Mouse (Mus musculus): ENCODE data around the gene Nae1. TPM values are rescaled to one million over a fixed set of nuclear protein-coding genes. Genes with fewer than 3 reads are reported as not detected.
A peak's percentile ranks its signal among the peaks of the same experiment; 100 is the strongest.

The Nae1 gene
- total and polyA plus RNA-seq, 3 experiments: 39.2 to 41.9 TPM; not detected in 1

GRCm38 (mm10) chr8:104534779-104535141, 323 bp upstream of the Nae1 start:
- DNase-seq (ENCODE audit: low read depth, low spot score): peak; percentile 82
- TF ChIP-seq TBP (IDR thresholded peaks at IDR 0.05; ENCODE audit: low read depth, low read length) (no peak), ETS1 (IDR thresholded peaks at IDR 0.05; ENCODE audit: low read depth, low read length) (0 out of 2 replicates have a peak, but pooled peaks have one; percentile 49), MXI1 (IDR thresholded peaks at IDR 0.05; ENCODE audit: low read depth, low read length) (peak; percentile 14; the same call in 1 of the 2 replicates)
- H3K4me1 ChIP-seq (ENCODE audit: control insufficient read depth in 1 of 2, insufficient read depth in 2 of 2, low read length in 2 of 2): peaks cover 0 to 11% of the 10 kb centered on the region in 2 experiments; a peak in 3 of 4 replicates
- H3K4me3 ChIP-seq (ENCODE audit: control insufficient read depth in 1 of 2, insufficient read depth in 1 of 2, low read depth in 2 of 2, low read length in 2 of 2): peak overlapping the region; percentile 54 to 90
- no peaks in the 10 kb centered on the region for H3K9me3 ChIP-seq (replicated peaks; ENCODE audit: insufficient read depth, low read length)
- no peaks in the 10 kb centered on the region for H3K27me3 ChIP-seq (ENCODE audit: control insufficient read depth in 1 of 2, insufficient read depth in 2 of 2, low read length in 2 of 2)
- peaks cover 0 to 17% of the 10 kb centered on the region in 2 experiments; a peak in 2 of 4 replicates for H3K36me3 ChIP-seq (ENCODE audit: control insufficient read depth in 1 of 2, insufficient read depth in 2 of 2, low read length in 2 of 2)
- H3K9ac ChIP-seq (ENCODE audit: control insufficient read depth, low read depth, low read length, poor library complexity, severe bottlenecking): peak overlapping the region; percentile 60
- H3K27ac ChIP-seq (ENCODE audit: control insufficient read depth, low read depth, low read length): peak overlapping the region; percentile 63
- H3K79me2 ChIP-seq (ENCODE audit: control insufficient read depth, insufficient read depth, low read length, poor library complexity): peaks cover 21% of the 10 kb centered on the region

GRCm38 (mm10) chr8:104533551-104533950, 886 bp downstream of the Nae1 start:
- no peaks in the 10 kb centered on the region for H3K27me3 ChIP-seq (ENCODE audit: control insufficient read depth in 1 of 2, insufficient read depth in 2 of 2, low read length in 2 of 2)

GRCm38 (mm10) chr8:104529671-104530070, 4.8 kb downstream of the Nae1 start:
- TF ChIP-seq KAT2A (conservative IDR thresholded peaks at IDR 0.05; ENCODE audit: low read depth, low read length): no peak
- TF ChIP-seq ETS1 (IDR thresholded peaks at IDR 0.05; ENCODE audit: low read depth, low read length): no peak
- no peak for TF ChIP-seq MYC (IDR thresholded peaks at IDR 0.05; ENCODE audit: low read depth, low read length)
- TF ChIP-seq MAZ (IDR thresholded peaks at IDR 0.05; ENCODE audit: low read depth, low read length): no peak
- TF ChIP-seq RAD21 (IDR thresholded peaks at IDR 0.05; ENCODE audit: low read depth, low read length): no peak
- no peak for TF ChIP-seq ZC3H11A (IDR thresholded peaks at IDR 0.05; ENCODE audit: low read depth, low read length)
- TF ChIP-seq HCFC1 (IDR thresholded peaks at IDR 0.05; ENCODE audit: low read depth, low read length): no peak
- TF ChIP-seq E2F4 (IDR thresholded peaks at IDR 0.05; ENCODE audit: borderline replicate concordance, low read depth, low read length): no peak
- TF ChIP-seq BHLHE40 (IDR thresholded peaks at IDR 0.05; ENCODE audit: borderline replicate concordance, low read depth, low read length): no peak
- no peak for TF ChIP-seq GABPA (IDR thresholded peaks at IDR 0.05; ENCODE audit: low read depth, low read length)
- no peak for TF ChIP-seq MAFK (IDR thresholded peaks at IDR 0.05; ENCODE audit: borderline replicate concordance, low read depth, low read length)
- TF ChIP-seq RCOR1 (IDR thresholded peaks at IDR 0.05; ENCODE audit: low read depth, low read length): no peak
- no peak for TF ChIP-seq MEF2A (IDR thresholded peaks at IDR 0.05; ENCODE audit: extremely low read depth, insufficient replicate concordance, low read depth, low read length, poor library complexity, severe bottlenecking)
- Histone ChIP-seq H3K27me3 (ENCODE audit: control insufficient read depth in 1 of 2, insufficient read depth in 2 of 2, low read length in 2 of 2) (no peaks in the 10 kb centered on the region), H3K4me3 (ENCODE audit: control insufficient read depth in 1 of 2, insufficient read depth in 1 of 2, low read depth in 2 of 2, low read length in 2 of 2) (no peak overlapping the region), H3K9ac (ENCODE audit: control insufficient read depth, low read depth, low read length, poor library complexity, severe bottlenecking) (no peak overlapping the region), H3K79me2 (ENCODE audit: control insufficient read depth, insufficient read depth, low read length, poor library complexity) (peaks cover 21% of the 10 kb centered on the region), H3K36me3 (ENCODE audit: control insufficient read depth in 1 of 2, insufficient read depth in 2 of 2, low read length in 2 of 2) (peaks cover 6 to 11% of the 10 kb centered on the region in 2 experiments), H3K9me3 (replicated peaks; ENCODE audit: insufficient read depth, low read length) (no peaks in the 10 kb centered on the region), H3K27ac (ENCODE audit: control insufficient read depth, low read depth, low read length) (no peak overlapping the region), H3K4me1 (ENCODE audit: control insufficient read depth in 1 of 2, insufficient read depth in 2 of 2, low read length in 2 of 2) (peaks cover 0 to 3% of the 10 kb centered on the region in 2 experiments; a peak in 1 of 4 replicates)
- DNase-seq (ENCODE audit: low read depth, low spot score): no peak

More at GRCm38 (mm10) chr8:104533551-104533950, 886 bp downstream of the Nae1 start:
- Histone ChIP-seq H3K79me2 (ENCODE audit: control insufficient read depth, insufficient read depth, low read length, poor library complexity) (peaks cover 21% of the 10 kb centered on the region), H3K4me1 (ENCODE audit: control insufficient read depth in 1 of 2, insufficient read depth in 2 of 2, low read length in 2 of 2) (peaks cover 0 to 3% of the 10 kb centered on the region in 2 experiments; a peak in 1 of 4 replicates), H3K9ac (ENCODE audit: control insufficient read depth, low read depth, low read length, poor library complexity, severe bottlenecking) (peak overlapping the region; percentile 86), H3K9me3 (replicated peaks; ENCODE audit: insufficient read depth, low read length) (no peaks in the 10 kb centered on the region), H3K36me3 (ENCODE audit: control insufficient read depth in 1 of 2, insufficient read depth in 2 of 2, low read length in 2 of 2) (peaks cover 1 to 11% of the 10 kb centered on the region in 2 experiments; a peak in 3 of 4 replicates), H3K27ac (ENCODE audit: control insufficient read depth, low read depth, low read length) (no peak overlapping the region), H3K4me3 (ENCODE audit: control insufficient read depth in 1 of 2, insufficient read depth in 1 of 2, low read depth in 2 of 2, low read length in 2 of 2) (peak overlapping the region; percentile 74 to 90)
- DNase-seq (ENCODE audit: low read depth, low spot score): no peak
- TF ChIP-seq ELF1 (IDR thresholded peaks at IDR 0.05; ENCODE audit: low read depth, low read length): no peak
- TF ChIP-seq ZC3H11A (IDR thresholded peaks at IDR 0.05; ENCODE audit: low read depth, low read length): no peak
- TF ChIP-seq BHLHE40 (IDR thresholded peaks at IDR 0.05; ENCODE audit: borderline replicate concordance, low read depth, low read length): no peak

All from MEL (cell line).